Mouse (Mus musculus): ENCODE data around the gene Fgfr2. TPM values are rescaled to one million over a fixed set of nuclear protein-coding genes. Genes with fewer than 3 reads are reported as not detected.
"Not testable (repeated sequence)": the region's sequence is repeated elsewhere in the genome, so short reads cannot be mapped to it uniquely, and the experiment has no call there.

The Fgfr2 gene
- polyA plus RNA-seq, 2 experiments from 2014 or later, result not detected

- no peak for ATAC-seq
These were observed 2068.3 kb downstream of the Fgfr2 start for GRCm38 (mm10) chr7:131054808-131055370.

- not testable (repeated sequence) for ATAC-seq
These were observed 2073.3 kb downstream of the Fgfr2 start for GRCm38 (mm10) chr7:131049829-131050228.

- ATAC-seq, result not testable (repeated sequence)
These were observed 2077.8 kb downstream of the Fgfr2 start for GRCm38 (mm10) chr7:131045258-131045835.

- ATAC-seq, result no peak
These were observed 2080.5 kb downstream of the Fgfr2 start for GRCm38 (mm10) chr7:131042657-131043056.

GRCm38 (mm10) chr7:131040760-131041159, 2082.4 kb downstream of the Fgfr2 start:
- ATAC-seq, result not testable (repeated sequence)

GRCm38 (mm10) chr7:131037083-131037482, 2086.1 kb downstream of the Fgfr2 start:
- no peak for ATAC-seq

- ATAC-seq, result no peak
These were observed 2086.8 kb downstream of the Fgfr2 start for GRCm38 (mm10) chr7:131036396-131036795.

- no peak for ATAC-seq
These were observed 2091.4 kb downstream of the Fgfr2 start, which contains the start of gene Dmbt1 for GRCm38 (mm10) chr7:131031755-131032154. Gene Dmbt1, plus strand, starts transcription at chr7:131032053.

GRCm38 (mm10) chr7:131027557-131027956, 2095.6 kb downstream of the Fgfr2 start:
- ATAC-seq, result no peak

GRCm38 (mm10) chr7:131024807-131025206, 2098.3 kb downstream of the Fgfr2 start:
- no peak for ATAC-seq

GRCm38 (mm10) chr7:131019181-131019580, 2104.0 kb downstream of the Fgfr2 start:
- ATAC-seq, result no peak

- no peak for ATAC-seq
These were observed 2111.2 kb downstream of the Fgfr2 start for GRCm38 (mm10) chr7:131011901-131012300.

- no peak for ATAC-seq
These were observed 2114.0 kb downstream of the Fgfr2 start for GRCm38 (mm10) chr7:131009178-131009577.

GRCm38 (mm10) chr7:131007221-131007620, 2115.9 kb downstream of the Fgfr2 start:
- ATAC-seq, result no peak

GRCm38 (mm10) chr7:131004071-131004470, 2119.1 kb downstream of the Fgfr2 start:
- no peak for ATAC-seq

GRCm38 (mm10) chr7:131001976-131002726, 2121.0 kb downstream of the Fgfr2 start:
- ATAC-seq, result no peak

GRCm38 (mm10) chr7:130993907-130994306, 2129.2 kb downstream of the Fgfr2 start:
- no peak for ATAC-seq

- ATAC-seq, result no peak
These were observed 2131.9 kb downstream of the Fgfr2 start for GRCm38 (mm10) chr7:130991174-130991789.

- ATAC-seq, result no peak
These were observed 2133.8 kb downstream of the Fgfr2 start for GRCm38 (mm10) chr7:130989371-130989770.

GRCm38 (mm10) chr7:130988146-130988545, 2135.0 kb downstream of the Fgfr2 start:
- ATAC-seq, result no peak

- no peak for ATAC-seq
These were observed 2137.4 kb downstream of the Fgfr2 start for GRCm38 (mm10) chr7:130985716-130986115.

GRCm38 (mm10) chr7:130985193-130985592, 2138.0 kb downstream of the Fgfr2 start:
- no peak for ATAC-seq

GRCm38 (mm10) chr7:130984294-130984693, 2138.9 kb downstream of the Fgfr2 start:
- no peak for ATAC-seq

All from CD4-positive, CD25-positive, alpha-beta regulatory T cell, adult 4 months (primary cell).